Mouse (Mus musculus) small intestine, adult 2 months (tissue): Measurements from ENCODE around the gene Apopt1.

Experiments used
- CTCF ChIP-seq: fragments of 200-500 bp; IDR thresholded peaks from 2 replicates; pipeline ENCODE4 v1.5.1; 2012; ENCODE audit warnings: low read depth, mild to moderate bottlenecking, control low read depth, inconsistent platforms, low read length, moderate library complexity, mixed read lengths; ENCODE audit not compliant: insufficient replicate concordance, insufficient read length; ENCODE audit errors: extremely low read depth
- POLR2A ChIP-seq: fragments of 200-500 bp; IDR thresholded peaks from 2 replicates; pipeline ENCODE4 v1.6.1; 2012; ENCODE audit warnings: low read depth, mild to moderate bottlenecking, control low read depth, inconsistent platforms, low read length, moderate library complexity

DNA sequence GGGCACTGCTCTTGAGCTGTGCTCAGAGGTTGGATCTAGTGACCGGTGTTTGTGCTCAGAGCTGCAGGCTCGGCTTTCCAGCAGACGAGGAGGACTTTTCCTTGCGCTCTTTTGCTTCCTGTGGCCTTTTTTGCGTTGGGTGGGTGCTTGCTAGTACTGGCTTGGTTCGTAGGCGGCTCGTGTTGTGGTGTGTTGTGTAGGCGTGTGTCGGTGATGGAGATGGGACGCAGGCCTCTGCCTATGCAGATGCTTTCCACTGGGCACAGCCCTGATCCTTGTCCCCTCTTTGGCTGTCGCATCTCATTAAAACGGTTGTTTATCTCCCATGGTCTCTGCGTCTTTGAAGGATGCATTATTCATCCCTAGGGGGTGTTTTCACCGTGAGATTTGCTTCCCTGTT lies 61.8 kb downstream of the Apopt1 start:
- TF ChIP-seq POLR2A (no peak), CTCF (no peak)
